Mouse (Mus musculus): Measurements from ENCODE around the gene Kdr. TPM values are rescaled to one million over a fixed set of nuclear protein-coding genes. Genes with fewer than 3 reads are reported as not detected.
A peak's percentile ranks its signal among the peaks of the same experiment; 100 is the strongest.

The Kdr gene
- 18.4 and 22.2 TPM in 2 replicates for polyA plus RNA-seq (2014; fragmentation: Nextera tagmentation; extraction: Ambion mirVana)

GRCm38 (mm10) chr5:75978374-75979100 is at the start of gene Kdr:
Gene Kdr, minus strand, starts transcription at chr5:75978458.
- Histone ChIP-seq H3K36me3 (ENCODE audit: control insufficient read depth, insufficient read depth, low read length) (no peaks in the 10 kb centered on the region), H3K4me1 (ENCODE audit: control insufficient read depth, insufficient read depth, low read length) (peaks cover 3% of the 10 kb centered on the region; the same call in 1 of the 2 replicates), H3K9me3 (ENCODE audit: control insufficient read depth, low read length) (no peaks in the 10 kb centered on the region), H3K9ac (ENCODE audit: low read length) (peak within 1 kb of the TSS; percentile 44), H3K4me3 (ENCODE audit: low read depth, low read length) (peak within 1 kb of the TSS; percentile 57), H3K4me2 (ENCODE audit: low read depth, severe bottlenecking) (peak within 1 kb of the TSS; percentile 98), H3K27ac (replicated peaks; ENCODE audit: low read depth, low read length) (0 out of 2 replicates have a peak within 1 kb of the TSS, but pooled peaks have one; percentile 30), H3K27me3 (ENCODE audit: control insufficient read depth, insufficient read depth, low read length) (peaks cover 37% of the 10 kb centered on the region)
- peak; percentile 89 for ATAC-seq (ENCODE audit: insufficient number of reproducible peaks, low FRiP score, low TSS enrichment, low read depth)
- under 1% methylated on average over 37 of the region's 37 CpGs for WGBS
- DNase-seq (ENCODE audit: low spot score) = peak; percentile 90

- Histone ChIP-seq H3K36me3 (ENCODE audit: control insufficient read depth, insufficient read depth, low read length) (no peaks in the 10 kb centered on the region), H3K9me3 (ENCODE audit: control insufficient read depth, low read length) (no peaks in the 10 kb centered on the region), H3K4me3 (ENCODE audit: low read depth, low read length) (no peak overlapping the region), H3K27me3 (ENCODE audit: control insufficient read depth, insufficient read depth, low read length) (no peaks in the 10 kb centered on the region), H3K27ac (replicated peaks; ENCODE audit: low read depth, low read length) (no peak overlapping the region), H3K4me2 (ENCODE audit: low read depth, severe bottlenecking) (no peak overlapping the region), H3K9ac (ENCODE audit: low read length) (no peak overlapping the region), H3K4me1 (ENCODE audit: control insufficient read depth, insufficient read depth, low read length) (no peaks in the 10 kb centered on the region)
- ATAC-seq (ENCODE audit: insufficient number of reproducible peaks, low FRiP score, low TSS enrichment, low read depth) = no peak
- no peak for DNase-seq (ENCODE audit: low spot score)
- 83% methylated on average over 6 of the region's 6 CpGs for whole genome bisulfite sequencing
Measured at GRCm38 (mm10) chr5:76026805-76027204, 48.5 kb upstream of the Kdr start.

- H3K36me3 ChIP-seq (ENCODE audit: control insufficient read depth, insufficient read depth, low read length) = no peaks in the 10 kb centered on the region
- no peak for ATAC-seq (ENCODE audit: insufficient number of reproducible peaks, low FRiP score, low TSS enrichment, low read depth)
- 65% methylated on average over 4 of the region's 4 CpGs for WGBS
Measured at GRCm38 (mm10) chr5:76025996-76026665, 47.9 kb upstream of the Kdr start.

GRCm38 (mm10) chr5:76023011-76023773 is 44.9 kb upstream of the Kdr start:
- ATAC-seq (ENCODE audit: insufficient number of reproducible peaks, low FRiP score, low TSS enrichment, low read depth) (no peak), DNase-seq (ENCODE audit: low spot score) (no peak)
- no peak overlapping the region for H3K4me3 ChIP-seq (ENCODE audit: low read depth, low read length)
- H3K4me2 ChIP-seq (ENCODE audit: low read depth, severe bottlenecking) = no peak overlapping the region
- H3K27ac ChIP-seq (replicated peaks; ENCODE audit: low read depth, low read length) = no peak overlapping the region
- no peaks in the 10 kb centered on the region for H3K27me3 ChIP-seq (ENCODE audit: control insufficient read depth, insufficient read depth, low read length)
- WGBS = 50% methylated on average over 14 of the region's 14 CpGs
- H3K36me3 ChIP-seq (ENCODE audit: control insufficient read depth, insufficient read depth, low read length) = no peaks in the 10 kb centered on the region
- no peak overlapping the region for H3K9ac ChIP-seq (ENCODE audit: low read length)
- no peaks in the 10 kb centered on the region for H3K4me1 ChIP-seq (ENCODE audit: control insufficient read depth, insufficient read depth, low read length)
- H3K9me3 ChIP-seq (ENCODE audit: control insufficient read depth, low read length) = no peaks in the 10 kb centered on the region

More at GRCm38 (mm10) chr5:76025996-76026665, 47.9 kb upstream of the Kdr start:
- H3K4me1 ChIP-seq (ENCODE audit: control insufficient read depth, insufficient read depth, low read length) = no peaks in the 10 kb centered on the region
- H3K27ac ChIP-seq (replicated peaks; ENCODE audit: low read depth, low read length) = no peak overlapping the region
- H3K9ac ChIP-seq (ENCODE audit: low read length) = no peak overlapping the region
- peak; percentile 37 for DNase-seq (ENCODE audit: low spot score)
- H3K4me3 ChIP-seq (ENCODE audit: low read depth, low read length) = no peak overlapping the region
- H3K27me3 ChIP-seq (ENCODE audit: control insufficient read depth, insufficient read depth, low read length) = no peaks in the 10 kb centered on the region
- H3K4me2 ChIP-seq (ENCODE audit: low read depth, severe bottlenecking) = no peak overlapping the region
- H3K9me3 ChIP-seq (ENCODE audit: control insufficient read depth, low read length) = no peaks in the 10 kb centered on the region

GRCm38 (mm10) chr5:76022436-76022835 is 44.2 kb upstream of the Kdr start:
- DNase-seq (ENCODE audit: low spot score) (no peak), ATAC-seq (ENCODE audit: insufficient number of reproducible peaks, low FRiP score, low TSS enrichment, low read depth) (no peak)
- Histone ChIP-seq H3K4me1 (ENCODE audit: control insufficient read depth, insufficient read depth, low read length) (no peaks in the 10 kb centered on the region), H3K9ac (ENCODE audit: low read length) (no peak overlapping the region), H3K27me3 (ENCODE audit: control insufficient read depth, insufficient read depth, low read length) (no peaks in the 10 kb centered on the region), H3K27ac (replicated peaks; ENCODE audit: low read depth, low read length) (no peak overlapping the region), H3K36me3 (ENCODE audit: control insufficient read depth, insufficient read depth, low read length) (no peaks in the 10 kb centered on the region), H3K9me3 (ENCODE audit: control insufficient read depth, low read length) (no peaks in the 10 kb centered on the region), H3K4me3 (ENCODE audit: low read depth, low read length) (no peak overlapping the region), H3K4me2 (ENCODE audit: low read depth, severe bottlenecking) (no peak overlapping the region)
- 85% methylated on average over 6 of the region's 6 CpGs for WGBS

GRCm38 (mm10) chr5:76018321-76018720 is 40.1 kb upstream of the Kdr start:
- Histone ChIP-seq H3K36me3 (ENCODE audit: control insufficient read depth, insufficient read depth, low read length) (no peaks in the 10 kb centered on the region), H3K4me3 (ENCODE audit: low read depth, low read length) (no peak overlapping the region), H3K27ac (replicated peaks; ENCODE audit: low read depth, low read length) (no peak overlapping the region), H3K4me1 (ENCODE audit: control insufficient read depth, insufficient read depth, low read length) (no peaks in the 10 kb centered on the region), H3K9ac (ENCODE audit: low read length) (no peak overlapping the region), H3K27me3 (ENCODE audit: control insufficient read depth, insufficient read depth, low read length) (no peaks in the 10 kb centered on the region), H3K4me2 (ENCODE audit: low read depth, severe bottlenecking) (no peak overlapping the region), H3K9me3 (ENCODE audit: control insufficient read depth, low read length) (no peaks in the 10 kb centered on the region)
- ATAC-seq (ENCODE audit: insufficient number of reproducible peaks, low FRiP score, low TSS enrichment, low read depth) (no peak), DNase-seq (ENCODE audit: low spot score) (no peak)
- 79% methylated on average over 5 of the region's 5 CpGs for WGBS

GRCm38 (mm10) chr5:76016086-76016485 is 37.8 kb upstream of the Kdr start:
- Histone ChIP-seq H3K36me3 (ENCODE audit: control insufficient read depth, insufficient read depth, low read length) (no peaks in the 10 kb centered on the region), H3K27me3 (ENCODE audit: control insufficient read depth, insufficient read depth, low read length) (no peaks in the 10 kb centered on the region), H3K4me2 (ENCODE audit: low read depth, severe bottlenecking) (no peak overlapping the region), H3K4me1 (ENCODE audit: control insufficient read depth, insufficient read depth, low read length) (no peaks in the 10 kb centered on the region), H3K4me3 (ENCODE audit: low read depth, low read length) (no peak overlapping the region), H3K27ac (replicated peaks; ENCODE audit: low read depth, low read length) (no peak overlapping the region), H3K9ac (ENCODE audit: low read length) (no peak overlapping the region), H3K9me3 (ENCODE audit: control insufficient read depth, low read length) (no peaks in the 10 kb centered on the region)
- DNase-seq (ENCODE audit: low spot score) = no peak
- ATAC-seq (ENCODE audit: insufficient number of reproducible peaks, low FRiP score, low TSS enrichment, low read depth) = no peak
- WGBS = 49% methylated on average over 8 of the region's 8 CpGs

- Histone ChIP-seq H3K9ac (ENCODE audit: low read length) (no peak overlapping the region), H3K4me1 (ENCODE audit: control insufficient read depth, insufficient read depth, low read length) (no peaks in the 10 kb centered on the region), H3K27ac (replicated peaks; ENCODE audit: low read depth, low read length) (no peak overlapping the region), H3K9me3 (ENCODE audit: control insufficient read depth, low read length) (no peaks in the 10 kb centered on the region), H3K4me2 (ENCODE audit: low read depth, severe bottlenecking) (no peak overlapping the region), H3K27me3 (ENCODE audit: control insufficient read depth, insufficient read depth, low read length) (no peaks in the 10 kb centered on the region), H3K4me3 (ENCODE audit: low read depth, low read length) (no peak overlapping the region), H3K36me3 (ENCODE audit: control insufficient read depth, insufficient read depth, low read length) (no peaks in the 10 kb centered on the region)
- no peak for ATAC-seq (ENCODE audit: insufficient number of reproducible peaks, low FRiP score, low TSS enrichment, low read depth)
- WGBS = 80% methylated on average over 7 of the region's 7 CpGs
- no peak for DNase-seq (ENCODE audit: low spot score)
Measured at GRCm38 (mm10) chr5:76013881-76014431, 35.7 kb upstream of the Kdr start.

Data from limb, embryonic 11.5 days (tissue).